Mouse (Mus musculus) midbrain, embryonic 12.5 days (tissue): ENCODE measurements around the gene Kat8. TPM values are rescaled to one million over a fixed set of nuclear protein-coding genes. Genes with fewer than 3 reads are reported as not detected.
A peak's percentile ranks its signal among the peaks of the same experiment; 100 is the strongest.

Source experiments
- ATAC-seq: fragments of 200-750 bp; cut with Nextera tagmentation; 2 replicates; pipeline ENCODE4 v1.8.0; 2017; ENCODE audit warnings: low read depth, moderate TSS enrichment, moderate library complexity; ENCODE audit not compliant: low FRiP score
- H3K27ac ChIP-seq: fragments of 300-500 bp; sonication (generic); replicated peaks from 2 replicates; pipeline ENCODE4 v1.5.1; 2016; ENCODE audit warnings: mild to moderate bottlenecking
- H3K27me3 ChIP-seq: fragments of 300-500 bp; sonication (generic); 2 replicates; pipeline ENCODE4 v1.6.1; 2016; ENCODE audit warnings: mild to moderate bottlenecking
- H3K36me3 ChIP-seq: fragments of 300-500 bp; sonication (generic); 2 replicates; pipeline ENCODE4 v1.6.1; 2016
- H3K4me1 ChIP-seq: fragments of 300-500 bp; sonication (generic); 2 replicates; pipeline ENCODE4 v1.6.1; 2016
- H3K4me2 ChIP-seq: fragments of 300-500 bp; sonication (generic); replicated peaks from 2 replicates; pipeline ENCODE4 v1.6.1; 2016; ENCODE audit warnings: mild to moderate bottlenecking, moderate library complexity
- H3K4me3 ChIP-seq: fragments of 300-500 bp; sonication (generic); 2 replicates; pipeline ENCODE4 v1.5.1; 2016; ENCODE audit warnings: mild to moderate bottlenecking
- H3K9ac ChIP-seq: fragments of 300-500 bp; sonication (generic); replicated peaks from 2 replicates; pipeline ENCODE4 v1.6.1; 2016; ENCODE audit warnings: mild to moderate bottlenecking, moderate library complexity
- H3K9me3 ChIP-seq: fragments of 300-500 bp; sonication (generic); 2 replicates; pipeline ENCODE4 v1.6.1; 2016; ENCODE audit warnings: mild to moderate bottlenecking
- WGBS: fragments of 180-500 bp; shearing (Covaris S2); methylation state at CpG from one replicate; pipeline ENCODE4 v1.1.7; 2016; 5-methylcytosine and 5-hydroxymethylcytosine counted together
- polyA plus RNA-seq: library from polyadenylated mRNA; unstranded; fragments of >200 nt; fragmentation: Nextera tagmentation; extraction: Ambion mirVana; gene quantifications from 2 replicates; pipeline ENCODE4 v1.2.1, GENCODE M21; 2016

Gene Kat8
- polyA plus RNA-seq, 1 experiment from 2014 or later = 55.2 TPM

GRCm38 (mm10) chr7:127898179-127898956 lies 13.9 kb upstream of the Kat8 start:
- Histone ChIP-seq H3K27ac (no peak overlapping the region), H3K9me3 (no peaks in the 10 kb centered on the region), H3K4me2 (no peak overlapping the region), H3K4me1 (peaks cover 11% of the 10 kb centered on the region), H3K9ac (no peak overlapping the region), H3K4me3 (no peak overlapping the region), H3K36me3 (0 out of 2 replicates have a peak, but pooled peaks cover under 1% of the 10 kb centered on the region), H3K27me3 (no peaks in the 10 kb centered on the region)
- no peak for ATAC-seq
- 36% methylated on average over 10 of the region's 10 CpGs for WGBS

- H3K9ac ChIP-seq = no peak overlapping the region
- no peak overlapping the region for H3K4me2 ChIP-seq
- whole genome bisulfite sequencing = 48% methylated on average over 7 of the region's 7 CpGs
Observed at GRCm38 (mm10) chr7:127899997-127900396, 12.3 kb upstream of the Kat8 start.

GRCm38 (mm10) chr7:127901772-127902171 lies 10.5 kb upstream of the Kat8 start:
- H3K27me3 ChIP-seq = no peaks in the 10 kb centered on the region
- ATAC-seq = no peak
- H3K9me3 ChIP-seq = no peaks in the 10 kb centered on the region
- H3K27ac ChIP-seq = no peak overlapping the region
- no peak overlapping the region for H3K9ac ChIP-seq
- 76% methylated on average over 2 of the region's 2 CpGs for WGBS
- H3K4me1 ChIP-seq = peaks cover 13% of the 10 kb centered on the region
- no peak overlapping the region for H3K4me2 ChIP-seq
- H3K4me3 ChIP-seq = no peak overlapping the region
- H3K36me3 ChIP-seq = peaks cover 16% of the 10 kb centered on the region

More at GRCm38 (mm10) chr7:127899997-127900396, 12.3 kb upstream of the Kat8 start:
- no peak for ATAC-seq
- Histone ChIP-seq H3K9me3 (no peaks in the 10 kb centered on the region), H3K4me3 (no peak overlapping the region), H3K4me1 (peaks cover 11% of the 10 kb centered on the region), H3K27ac (no peak overlapping the region), H3K36me3 (no peaks in the 10 kb centered on the region), H3K27me3 (no peaks in the 10 kb centered on the region)

- Histone ChIP-seq H3K27ac (peak within 1 kb of the TSS; percentile 75), H3K9me3 (no peaks in the 10 kb centered on the region), H3K4me3 (peak within 1 kb of the TSS; percentile 75), H3K27me3 (no peaks in the 10 kb centered on the region), H3K36me3 (peaks cover 40% of the 10 kb centered on the region), H3K4me2 (peak within 1 kb of the TSS; percentile 82), H3K9ac (peak within 1 kb of the TSS; percentile 77), H3K4me1 (peaks cover 13% of the 10 kb centered on the region)
- ATAC-seq = peak; percentile 92
- WGBS = 10% methylated on average over 38 of the region's 38 CpGs
Observed at GRCm38 (mm10) chr7:127903971-127904796, 8.1 kb upstream of the Kat8 start, which contains the start of gene Bckdk. Bckdk (plus strand) TSS chr7:127904082.

GRCm38 (mm10) chr7:127907939-127908338 lies 4.4 kb upstream of the Kat8 start:
- 95% methylated on average over 12 of the region's 12 CpGs for WGBS
- no peak overlapping the region for H3K27ac ChIP-seq
- no peak overlapping the region for H3K4me3 ChIP-seq
- no peak overlapping the region for H3K4me2 ChIP-seq
- no peaks in the 10 kb centered on the region for H3K9me3 ChIP-seq
- H3K9ac ChIP-seq = no peak overlapping the region
- H3K27me3 ChIP-seq = no peaks in the 10 kb centered on the region
- peaks cover 21% of the 10 kb centered on the region for H3K4me1 ChIP-seq
- ATAC-seq = no peak
- peaks cover 41% of the 10 kb centered on the region for H3K36me3 ChIP-seq

- Histone ChIP-seq H3K27me3 (no peaks in the 10 kb centered on the region), H3K4me2 (no peak overlapping the region), H3K9ac (no peak overlapping the region), H3K27ac (no peak overlapping the region), H3K36me3 (peaks cover 41% of the 10 kb centered on the region), H3K4me3 (no peak overlapping the region), H3K9me3 (no peaks in the 10 kb centered on the region), H3K4me1 (peaks cover 25% of the 10 kb centered on the region)
- 92% methylated on average over 4 of the region's 4 CpGs for WGBS
- no peak for ATAC-seq
Observed at GRCm38 (mm10) chr7:127908656-127909055, 3.7 kb upstream of the Kat8 start.

GRCm38 (mm10) chr7:127912938-127913337 lies 622 bp downstream of the Kat8 start:
- H3K4me2 ChIP-seq = peak overlapping the region; percentile 78
- ATAC-seq = no peak
- WGBS = 31% methylated on average over 4 of the region's 4 CpGs
- H3K9ac ChIP-seq = peak overlapping the region; percentile 85
- H3K36me3 ChIP-seq = peaks cover 43% of the 10 kb centered on the region
- H3K27me3 ChIP-seq = no peaks in the 10 kb centered on the region
- H3K4me1 ChIP-seq = peaks cover 12% of the 10 kb centered on the region
- H3K27ac ChIP-seq = no peak overlapping the region
- H3K4me3 ChIP-seq = peak overlapping the region; percentile 99
- H3K9me3 ChIP-seq = no peaks in the 10 kb centered on the region

- Histone ChIP-seq H3K4me1 (peaks cover 12% of the 10 kb centered on the region), H3K4me2 (no peak overlapping the region), H3K27ac (no peak overlapping the region), H3K27me3 (no peaks in the 10 kb centered on the region), H3K4me3 (no peak overlapping the region), H3K9me3 (no peaks in the 10 kb centered on the region), H3K9ac (no peak overlapping the region), H3K36me3 (peaks cover 29% of the 10 kb centered on the region)
- WGBS = 93% methylated on average over 12 of the region's 12 CpGs
- no peak for ATAC-seq
Observed at GRCm38 (mm10) chr7:127915293-127915692, 3.0 kb downstream of the Kat8 start.

GRCm38 (mm10) chr7:127918203-127918602 lies 5.9 kb downstream of the Kat8 start:
- peaks cover under 1% of the 10 kb centered on the region; the same call in 1 of the 2 replicates for H3K4me1 ChIP-seq
- H3K9me3 ChIP-seq = no peaks in the 10 kb centered on the region
- H3K4me3 ChIP-seq = no peak overlapping the region
- 58% methylated on average over 3 of the region's 3 CpGs for WGBS
- H3K27me3 ChIP-seq = no peaks in the 10 kb centered on the region
- H3K9ac ChIP-seq = no peak overlapping the region
- no peak overlapping the region for H3K27ac ChIP-seq
- no peak overlapping the region for H3K4me2 ChIP-seq
- no peak for ATAC-seq
- peaks cover 48% of the 10 kb centered on the region for H3K36me3 ChIP-seq

GRCm38 (mm10) chr7:127919290-127919689 lies 7.0 kb downstream of the Kat8 start:
- 77% methylated on average over 7 of the region's 7 CpGs for WGBS
- H3K36me3 ChIP-seq = peaks cover 56% of the 10 kb centered on the region
- H3K9ac ChIP-seq = no peak overlapping the region

GRCm38 (mm10) chr7:127921516-127921915 lies 9.2 kb downstream of the Kat8 start:
- H3K9me3 ChIP-seq = no peaks in the 10 kb centered on the region
- H3K27me3 ChIP-seq = no peaks in the 10 kb centered on the region
- WGBS = 69% methylated on average over 8 of the region's 8 CpGs
- no peaks in the 10 kb centered on the region for H3K4me1 ChIP-seq
- no peak overlapping the region for H3K9ac ChIP-seq
- no peak overlapping the region for H3K4me2 ChIP-seq
- no peak overlapping the region for H3K27ac ChIP-seq
- peaks cover 60% of the 10 kb centered on the region for H3K36me3 ChIP-seq
- no peak for ATAC-seq
- no peak overlapping the region for H3K4me3 ChIP-seq

More at GRCm38 (mm10) chr7:127919290-127919689, 7.0 kb downstream of the Kat8 start:
- no peaks in the 10 kb centered on the region for H3K9me3 ChIP-seq
- H3K27ac ChIP-seq = no peak overlapping the region
- no peak overlapping the region for H3K4me2 ChIP-seq
- H3K27me3 ChIP-seq = no peaks in the 10 kb centered on the region
- no peak for ATAC-seq
- no peak overlapping the region for H3K4me3 ChIP-seq
- no peaks in the 10 kb centered on the region for H3K4me1 ChIP-seq
